Mouse (Mus musculus): ENCODE measurements around the gene Csrnp1. TPM values are rescaled to one million over a fixed set of nuclear protein-coding genes. Genes with fewer than 3 reads are reported as not detected.

The Csrnp1 gene
- polyA plus RNA-seq, 1 experiment from 2014 or later, result 7.1 TPM

- Histone ChIP-seq H3K9me3 (replicated peaks) (no peaks in the 10 kb centered on the region), H3K27ac (peak overlapping the region; percentile 97), H3K4me3 (replicated peaks) (peak overlapping the region; percentile 71), H3K4me2 (peak overlapping the region; percentile 97), H3K4me1 (peaks cover 69% of the 10 kb centered on the region), H3K27me3 (no peaks in the 10 kb centered on the region), H3K9ac (peak overlapping the region; percentile 67), H3K36me3 (no peaks in the 10 kb centered on the region)
- no peak for ATAC-seq (replicated peaks; ENCODE audit: low FRiP score)
- WGBS, result under 1% methylated on average over 40 of the region's 48 CpGs
These were observed 1.4 kb downstream of the Csrnp1 start for GRCm38 (mm10) chr9:119982956-119983551.

- Histone ChIP-seq H3K4me2 (peak overlapping the region; percentile 97), H3K4me3 (replicated peaks) (peak overlapping the region; percentile 71), H3K9ac (peak overlapping the region; percentile 67), H3K4me1 (peaks cover 76% of the 10 kb centered on the region), H3K27ac (peak overlapping the region; percentile 97), H3K27me3 (no peaks in the 10 kb centered on the region), H3K36me3 (no peaks in the 10 kb centered on the region), H3K9me3 (replicated peaks) (no peaks in the 10 kb centered on the region)
- peak; percentile 31 for ATAC-seq (replicated peaks; ENCODE audit: low FRiP score)
- whole genome bisulfite sequencing, result 1% methylated on average over 11 of the region's 11 CpGs
These were observed 2.1 kb downstream of the Csrnp1 start for GRCm38 (mm10) chr9:119982241-119982811.

DNA sequence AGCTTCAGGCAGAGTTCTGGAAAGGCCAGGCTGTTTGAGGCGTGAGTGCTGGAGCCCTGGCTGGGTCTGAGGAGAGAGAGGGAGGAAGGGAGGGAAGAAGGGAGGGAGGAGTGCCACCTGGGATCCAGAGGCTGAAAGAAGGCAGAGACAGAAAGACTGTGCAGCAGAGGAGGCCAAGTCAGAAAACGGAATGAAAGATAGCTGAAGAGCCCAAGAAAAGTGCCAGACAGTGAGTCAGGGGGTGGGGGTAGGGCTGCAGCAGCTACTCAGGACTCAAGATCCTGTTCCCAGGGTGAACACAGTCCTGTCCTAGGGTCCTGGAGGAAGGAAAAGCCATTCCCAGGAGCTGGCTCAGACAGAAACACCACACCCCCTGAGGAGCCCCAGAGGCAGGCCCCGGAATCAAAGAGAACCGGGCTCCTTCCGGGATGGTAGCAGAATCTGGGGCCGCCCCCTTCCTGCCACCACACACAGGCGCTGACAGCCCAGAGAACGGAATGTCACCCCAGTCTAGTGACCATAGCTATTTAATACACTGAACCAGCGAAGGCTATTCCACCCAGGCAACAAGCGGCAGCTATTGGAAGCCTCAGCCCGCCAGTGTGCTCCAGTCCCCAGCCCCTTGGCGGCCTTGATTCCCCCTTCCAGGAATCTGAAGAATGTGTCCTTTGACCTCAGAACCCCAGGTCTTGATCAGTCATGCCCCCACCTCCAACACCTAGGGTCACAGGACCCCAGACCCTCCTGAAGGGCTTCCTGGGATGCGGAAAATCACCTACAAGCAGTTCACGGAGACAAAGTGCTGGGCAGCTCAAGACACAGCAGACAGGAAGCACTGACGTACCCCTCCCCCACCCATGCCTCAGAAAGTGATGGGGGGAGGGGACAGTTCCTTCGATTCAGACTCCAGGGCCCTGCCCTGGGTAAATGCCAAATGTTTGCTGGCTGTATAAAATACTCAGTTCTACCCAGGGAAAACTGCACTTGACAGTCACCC lies 3.0 kb downstream of the Csrnp1 start:
- WGBS, result 5% methylated on average over 16 of the region's 16 CpGs

GRCm38 (mm10) chr9:119980770-119981182 lies 3.7 kb downstream of the Csrnp1 start:
- H3K27ac ChIP-seq, result peak overlapping the region; percentile 97
- 7% methylated on average over 4 of the region's 4 CpGs for WGBS
- H3K4me1 ChIP-seq, result peaks cover 86% of the 10 kb centered on the region
- H3K9me3 ChIP-seq (replicated peaks), result no peaks in the 10 kb centered on the region
- no peaks in the 10 kb centered on the region for H3K27me3 ChIP-seq
- no peaks in the 10 kb centered on the region for H3K36me3 ChIP-seq
- peak overlapping the region; percentile 19; the same call in 1 of the 2 replicates for H3K9ac ChIP-seq
- no peak for ATAC-seq (replicated peaks; ENCODE audit: low FRiP score)
- H3K4me3 ChIP-seq (replicated peaks), result peak overlapping the region; percentile 71
- H3K4me2 ChIP-seq, result peak overlapping the region; percentile 97

More for the DNA sequence above, 3.0 kb downstream of the Csrnp1 start:
- H3K4me1 ChIP-seq, result peaks cover 85% of the 10 kb centered on the region
- H3K27ac ChIP-seq, result peak overlapping the region; percentile 97
- H3K36me3 ChIP-seq, result no peaks in the 10 kb centered on the region
- peak; percentile 45 for ATAC-seq (replicated peaks; ENCODE audit: low FRiP score)
- H3K27me3 ChIP-seq, result no peaks in the 10 kb centered on the region
- H3K4me2 ChIP-seq, result peak overlapping the region; percentile 97
- peak overlapping the region; percentile 67 for H3K9ac ChIP-seq
- H3K4me3 ChIP-seq (replicated peaks), result peak overlapping the region; percentile 71
- H3K9me3 ChIP-seq (replicated peaks), result no peaks in the 10 kb centered on the region

DNA sequence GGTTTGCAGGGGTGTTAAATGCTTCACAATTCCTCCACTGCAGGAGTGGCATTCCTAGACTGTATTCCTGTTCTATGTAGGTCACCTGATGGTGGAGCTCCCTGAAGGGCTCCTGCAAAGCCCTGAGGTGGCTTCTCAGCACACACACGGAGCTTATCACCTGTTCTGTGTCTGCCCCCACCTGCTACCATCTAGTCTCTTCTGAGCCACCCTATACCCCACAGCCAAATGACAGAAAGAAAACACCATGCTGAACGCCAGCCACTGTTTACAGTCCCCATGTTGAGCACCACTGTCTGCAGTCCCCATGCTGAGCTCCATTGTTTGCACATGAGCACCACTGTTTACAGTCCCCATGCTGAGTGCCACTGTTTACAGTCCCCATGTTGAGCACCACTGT lies 4.7 kb downstream of the Csrnp1 start:
- Histone ChIP-seq H3K9ac (no peak overlapping the region), H3K27me3 (no peaks in the 10 kb centered on the region), H3K9me3 (replicated peaks) (no peaks in the 10 kb centered on the region), H3K4me1 (peaks cover 84% of the 10 kb centered on the region), H3K36me3 (peaks cover 5% of the 10 kb centered on the region), H3K4me3 (replicated peaks) (no peak overlapping the region), H3K27ac (no peak overlapping the region), H3K4me2 (no peak overlapping the region)
- 65% methylated on average over 2 of the region's 2 CpGs for WGBS
- no peak for ATAC-seq (replicated peaks; ENCODE audit: low FRiP score)

GRCm38 (mm10) chr9:119978811-119979441 lies 5.5 kb downstream of the Csrnp1 start:
- H3K36me3 ChIP-seq, result peaks cover 12% of the 10 kb centered on the region
- H3K4me2 ChIP-seq, result peak overlapping the region; percentile 36; the same call in 1 of the 2 replicates
- H3K9me3 ChIP-seq (replicated peaks), result no peaks in the 10 kb centered on the region
- H3K27me3 ChIP-seq, result no peaks in the 10 kb centered on the region
- no peak for ATAC-seq (replicated peaks; ENCODE audit: low FRiP score)
- no peak overlapping the region for H3K9ac ChIP-seq
- peaks cover 75% of the 10 kb centered on the region for H3K4me1 ChIP-seq
- peak overlapping the region; percentile 71; the same call in 1 of the 2 replicates for H3K27ac ChIP-seq
- no peak overlapping the region for H3K4me3 ChIP-seq (replicated peaks)
- 80% methylated on average over 6 of the region's 6 CpGs for WGBS

DNA sequence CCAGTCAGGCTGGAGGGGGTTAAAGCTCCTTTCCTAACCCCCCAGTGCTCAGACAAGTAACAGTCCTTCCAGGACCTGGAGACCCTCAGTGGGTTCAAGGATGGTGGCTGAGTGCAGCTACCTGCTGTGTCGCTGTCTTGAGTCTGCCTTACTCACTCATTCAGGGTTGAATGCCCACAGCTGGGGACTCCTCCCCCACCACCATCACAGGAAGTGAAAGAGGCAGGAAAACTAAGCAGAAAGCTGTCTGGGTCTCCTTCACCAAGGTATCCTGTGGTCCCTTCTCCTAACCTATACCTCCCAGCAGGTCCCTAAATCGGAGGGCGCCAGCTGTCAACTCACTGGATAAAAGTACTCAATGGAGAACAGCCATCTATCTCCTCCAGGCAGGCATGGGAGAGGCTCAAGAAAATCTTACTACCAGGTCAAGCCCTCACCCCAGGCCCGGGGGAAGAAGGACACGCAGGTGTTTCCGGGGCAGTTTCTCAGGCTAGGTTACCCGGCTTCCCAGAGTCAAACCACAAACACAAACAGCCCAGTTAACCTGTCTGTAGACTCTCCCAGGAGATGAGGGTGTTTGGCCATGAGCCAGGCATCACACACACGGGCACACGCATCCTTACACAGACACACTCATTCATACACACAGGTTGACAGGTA lies 6.2 kb downstream of the Csrnp1 start:
- H3K4me3 ChIP-seq (replicated peaks), result no peak overlapping the region
- ATAC-seq (replicated peaks; ENCODE audit: low FRiP score), result no peak
- no peak overlapping the region for H3K9ac ChIP-seq
- H3K27me3 ChIP-seq, result no peaks in the 10 kb centered on the region
- 35% methylated on average over 9 of the region's 9 CpGs for WGBS
- peaks cover 71% of the 10 kb centered on the region for H3K4me1 ChIP-seq
- peak overlapping the region; percentile 71 for H3K27ac ChIP-seq
- H3K9me3 ChIP-seq (replicated peaks), result no peaks in the 10 kb centered on the region
- H3K36me3 ChIP-seq, result peaks cover 18% of the 10 kb centered on the region
- H3K4me2 ChIP-seq, result peak overlapping the region; percentile 36; the same call in 1 of the 2 replicates

GRCm38 (mm10) chr9:119977557-119978060 lies 6.8 kb downstream of the Csrnp1 start:
- H3K4me3 ChIP-seq (replicated peaks), result no peak overlapping the region
- WGBS, result 45% methylated on average over 5 of the region's 5 CpGs

GRCm38 (mm10) chr9:119976704-119977556 lies 7.5 kb downstream of the Csrnp1 start:
- no peak overlapping the region for H3K9ac ChIP-seq
- 27% methylated on average over 17 of the region's 17 CpGs for WGBS
- H3K27me3 ChIP-seq, result no peaks in the 10 kb centered on the region
- no peak for ATAC-seq (replicated peaks; ENCODE audit: low FRiP score)
- peaks cover 32% of the 10 kb centered on the region for H3K36me3 ChIP-seq
- no peak overlapping the region for H3K4me3 ChIP-seq (replicated peaks)
- peaks cover 58% of the 10 kb centered on the region for H3K4me1 ChIP-seq
- peak overlapping the region; percentile 37 for H3K4me2 ChIP-seq
- no peaks in the 10 kb centered on the region for H3K9me3 ChIP-seq (replicated peaks)
- peak overlapping the region; percentile 71; the same call in 1 of the 2 replicates for H3K27ac ChIP-seq

More at GRCm38 (mm10) chr9:119977557-119978060, 6.8 kb downstream of the Csrnp1 start:
- H3K36me3 ChIP-seq, result peaks cover 25% of the 10 kb centered on the region
- H3K27ac ChIP-seq, result peak overlapping the region; percentile 71
- no peak for ATAC-seq (replicated peaks; ENCODE audit: low FRiP score)
- H3K4me2 ChIP-seq, result peak overlapping the region; percentile 36; the same call in 1 of the 2 replicates
- H3K4me1 ChIP-seq, result peaks cover 65% of the 10 kb centered on the region
- H3K9ac ChIP-seq, result no peak overlapping the region
- no peaks in the 10 kb centered on the region for H3K9me3 ChIP-seq (replicated peaks)
- H3K27me3 ChIP-seq, result no peaks in the 10 kb centered on the region

DNA sequence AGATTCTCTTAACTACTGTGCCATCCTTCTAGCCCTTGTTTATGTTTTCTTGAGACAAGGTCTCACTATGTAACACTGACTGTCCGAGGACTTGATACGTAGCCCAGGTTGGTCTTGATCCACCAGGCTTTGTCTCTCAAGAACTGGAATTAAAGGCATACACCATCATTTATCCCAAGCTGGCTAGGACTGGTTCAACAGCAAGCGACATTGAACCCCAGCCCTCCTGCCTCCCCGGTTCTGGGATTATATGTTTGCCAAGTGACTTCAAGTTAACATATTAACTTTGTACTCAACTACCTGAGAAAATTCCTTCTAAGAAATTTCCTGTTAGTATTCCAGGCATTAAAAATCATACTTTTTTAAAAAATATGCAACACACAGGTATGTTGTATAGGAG lies 9.2 kb downstream of the Csrnp1 start:
- Histone ChIP-seq H3K9me3 (replicated peaks) (no peaks in the 10 kb centered on the region), H3K4me2 (no peak overlapping the region), H3K27me3 (no peaks in the 10 kb centered on the region), H3K9ac (no peak overlapping the region), H3K4me3 (replicated peaks) (no peak overlapping the region), H3K4me1 (peaks cover 56% of the 10 kb centered on the region), H3K36me3 (peaks cover 41% of the 10 kb centered on the region), H3K27ac (no peak overlapping the region)
- no peak for ATAC-seq (replicated peaks; ENCODE audit: low FRiP score)
- WGBS, result 87% methylated on average over 4 of the region's 4 CpGs
